Mouse (Mus musculus) small intestine, adult 2 months (tissue): ENCODE measurements around the gene Kctd2. TPM values are rescaled to one million over a fixed set of nuclear protein-coding genes. Genes with fewer than 3 reads are reported as not detected.

ENCODE experiments used
- H3K27ac ChIP-seq: fragments of 200-500 bp; 2 replicates; pipeline ENCODE4 v1.5.1; 2012; ENCODE audit warnings: low read depth, low read length, control low read depth, inconsistent platforms; ENCODE audit not compliant: insufficient read depth
- H3K27me3 ChIP-seq: fragments of 200-500 bp; 2 replicates; pipeline ENCODE4 v1.6.1; 2012; ENCODE audit warnings: mild to moderate bottlenecking, moderate library complexity, low read length, inconsistent platforms; ENCODE audit not compliant: control insufficient read depth, insufficient read depth
- H3K36me3 ChIP-seq: fragments of 200-500 bp; 2 replicates; pipeline ENCODE4 v1.6.1; 2012; ENCODE audit warnings: mild to moderate bottlenecking, low read length, control low read depth, inconsistent platforms; ENCODE audit not compliant: control insufficient read depth, insufficient read depth
- H3K4me1 ChIP-seq: fragments of 200-500 bp; 2 replicates; pipeline ENCODE4 v1.6.1; 2012; ENCODE audit warnings: low read length, inconsistent platforms, mixed read lengths; ENCODE audit not compliant: control insufficient read depth, insufficient read depth, insufficient read length
- H3K4me3 ChIP-seq: fragments of 200-500 bp; 2 replicates; pipeline ENCODE4 v1.5.1; 2012; ENCODE audit warnings: low read depth, mild to moderate bottlenecking, control low read depth, inconsistent platforms, low read length, moderate library complexity
- CTCF ChIP-seq: fragments of 200-500 bp; IDR thresholded peaks from 2 replicates; pipeline ENCODE4 v1.5.1; 2012; ENCODE audit warnings: low read depth, mild to moderate bottlenecking, control low read depth, inconsistent platforms, low read length, moderate library complexity, mixed read lengths; ENCODE audit not compliant: insufficient replicate concordance, insufficient read length; ENCODE audit errors: extremely low read depth
- POLR2A ChIP-seq: fragments of 200-500 bp; IDR thresholded peaks from 2 replicates; pipeline ENCODE4 v1.6.1; 2012; ENCODE audit warnings: low read depth, mild to moderate bottlenecking, control low read depth, inconsistent platforms, low read length, moderate library complexity
- WGBS: fragments of 180-500 bp; shearing (Covaris S2); methylation state at CpG from one replicate; pipeline ENCODE4 v1.1.7; 2018; 5-methylcytosine and 5-hydroxymethylcytosine counted together
- polyA plus RNA-seq: library from polyadenylated mRNA; depleted of rRNA; stranded (reverse); fragments of >200 nt; gene quantifications from 2 replicates; pipeline ENCODE4 v1.2.3, GENCODE M21; 2012

The Kctd2 gene
- polyA plus RNA-seq, 1 experiment = 27.3 TPM

DNA sequence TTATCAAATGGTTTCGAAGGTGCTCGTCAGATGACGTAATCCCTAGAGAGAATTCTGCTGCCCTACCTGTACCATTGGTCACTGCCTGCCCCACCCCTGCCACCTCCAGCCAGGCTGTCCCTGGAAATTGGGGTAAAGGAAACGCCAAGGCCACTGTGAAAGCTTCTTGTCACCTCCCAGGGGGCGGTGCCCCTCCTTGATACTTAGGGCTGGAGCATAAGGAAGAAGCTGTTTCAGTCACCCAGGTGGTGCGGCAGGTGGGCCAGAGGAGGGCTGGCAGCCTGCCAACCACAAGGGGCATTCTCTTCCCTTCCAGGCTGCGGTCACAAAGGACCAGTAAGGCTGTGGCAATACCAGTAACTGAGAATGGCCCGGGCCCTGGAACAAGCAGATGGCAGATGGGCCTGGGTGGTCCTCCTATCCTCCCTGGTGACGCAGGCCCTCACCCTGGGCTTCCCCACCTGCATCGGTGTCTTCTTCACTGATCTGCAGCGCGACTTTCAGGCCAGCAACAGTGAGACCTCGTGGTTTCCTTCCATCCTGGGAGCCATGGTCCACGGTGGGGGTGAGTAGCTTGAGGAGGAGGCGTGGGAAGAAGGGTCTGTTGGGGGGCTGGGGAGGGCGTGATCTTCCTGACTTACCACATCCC lies 42.4 kb downstream of the Kctd2 start, which contains the start of gene Slc16a5:
TSS of gene Slc16a5 (plus strand) at position 232 of the 649 bp plus-strand sequence.
- TF ChIP-seq POLR2A (peak; percentile 91), CTCF (no peak)
- peaks cover 23% of the 10 kb centered on the region for H3K4me1 ChIP-seq
- H3K27me3 ChIP-seq = no peaks in the 10 kb centered on the region
- H3K36me3 ChIP-seq = peaks cover 20% of the 10 kb centered on the region
- peak within 1 kb of the TSS; percentile 97 for H3K27ac ChIP-seq
- peak within 1 kb of the TSS; percentile 77 for H3K4me3 ChIP-seq
- 26% methylated on average over 16 of the region's 16 CpGs for WGBS

DNA sequence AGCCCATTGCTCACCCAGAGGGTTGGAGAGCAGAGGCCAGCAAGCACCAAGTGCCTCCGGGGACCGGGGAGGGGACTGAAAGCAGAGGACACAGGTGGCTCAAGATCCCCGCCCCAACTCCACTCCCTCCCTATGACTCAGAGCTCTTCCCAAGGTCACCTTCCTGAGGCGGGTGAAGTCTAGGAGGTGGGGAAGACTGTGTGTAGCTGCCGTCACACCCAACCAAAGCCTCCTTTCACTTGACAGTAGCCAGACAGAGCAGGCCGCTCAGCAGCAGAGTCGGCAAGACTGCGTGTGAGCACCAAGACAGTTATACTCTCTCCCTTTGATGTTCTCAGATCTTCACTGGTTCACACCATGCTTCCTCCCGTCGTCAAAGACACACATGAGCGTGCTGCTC lies 43.5 kb downstream of the Kctd2 start:
- Histone ChIP-seq H3K27ac (peak overlapping the region; percentile 97), H3K27me3 (no peaks in the 10 kb centered on the region), H3K4me3 (peak overlapping the region; percentile 77), H3K36me3 (peaks cover 23% of the 10 kb centered on the region), H3K4me1 (peaks cover 16% of the 10 kb centered on the region)
- peak; percentile 94 for TF ChIP-seq POLR2A
- TF ChIP-seq CTCF = no peak
- 20% methylated on average over 11 of the region's 11 CpGs for whole genome bisulfite sequencing

DNA sequence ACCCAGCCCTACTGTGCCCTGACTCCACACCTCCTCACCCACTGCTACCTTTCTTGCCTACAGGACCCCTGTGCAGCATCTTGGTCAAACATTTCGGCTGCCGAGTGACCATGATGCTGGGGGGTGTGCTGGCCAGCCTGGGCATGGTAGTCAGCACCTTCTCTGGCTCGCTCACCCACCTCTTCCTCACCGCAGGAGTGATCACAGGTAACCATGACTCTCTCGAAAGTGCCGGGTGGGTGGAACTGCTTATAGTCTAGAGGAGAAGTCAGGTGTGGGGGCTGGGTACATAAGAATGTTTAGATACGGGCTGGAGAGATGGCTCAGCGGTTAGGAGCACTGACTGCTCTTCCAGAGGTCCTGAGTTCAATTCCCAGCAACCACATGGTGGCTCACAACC lies 44.9 kb downstream of the Kctd2 start:
- peak overlapping the region; percentile 52 for H3K4me3 ChIP-seq
- H3K27ac ChIP-seq = no peak overlapping the region
- no peaks in the 10 kb centered on the region for H3K27me3 ChIP-seq

DNA sequence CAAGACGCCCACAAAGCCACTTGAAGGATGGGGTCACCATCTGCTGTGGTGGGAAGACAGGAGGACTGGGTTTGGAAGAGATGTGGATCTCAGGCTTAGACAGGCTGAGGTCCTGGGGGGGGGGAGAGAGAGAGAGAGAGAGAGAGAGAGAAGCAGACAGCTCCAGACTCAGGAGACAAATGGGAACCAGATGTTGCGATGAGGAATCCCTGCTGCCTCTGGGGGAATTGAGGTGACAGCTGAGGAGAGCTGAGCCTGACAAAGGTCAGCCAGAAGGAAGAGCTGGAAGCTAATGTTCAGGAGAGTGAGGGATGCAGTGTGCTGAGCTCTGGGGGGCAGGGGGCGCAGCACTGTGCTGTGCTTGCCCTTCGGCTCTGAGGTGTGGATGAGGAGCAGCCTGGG lies 47.3 kb downstream of the Kctd2 start:
- TF ChIP-seq CTCF (no peak), POLR2A (no peak)

More for the DNA sequence above, 44.9 kb downstream of the Kctd2 start:
- Histone ChIP-seq H3K36me3 (peaks cover 36% of the 10 kb centered on the region), H3K4me1 (peaks cover 10% of the 10 kb centered on the region)
- WGBS = 88% methylated on average over 8 of the region's 8 CpGs
- TF ChIP-seq CTCF (no peak), POLR2A (no peak)

DNA sequence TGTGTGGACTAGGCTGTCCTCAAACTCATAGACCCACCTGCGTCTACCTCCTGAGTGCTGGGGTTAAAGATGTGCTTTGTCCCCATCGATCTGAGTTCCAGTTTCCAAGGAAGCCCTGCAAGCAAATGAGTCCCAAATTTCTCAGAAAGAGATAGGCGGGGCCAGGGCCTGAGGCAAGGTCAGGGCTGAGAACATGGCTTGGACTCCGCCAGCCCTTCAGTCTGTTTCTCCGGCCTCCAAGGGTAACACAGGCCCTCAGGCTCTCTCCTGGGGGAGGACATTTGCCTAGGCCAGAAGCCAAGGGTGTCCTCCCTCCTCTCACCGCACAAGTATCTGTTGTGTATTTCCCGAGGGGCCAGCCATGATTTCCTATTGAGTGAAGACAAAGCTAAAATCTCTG lies 52.3 kb downstream of the Kctd2 start:
- Histone ChIP-seq H3K27me3 (no peaks in the 10 kb centered on the region), H3K36me3 (peaks cover 44% of the 10 kb centered on the region), H3K27ac (no peak overlapping the region), H3K4me1 (peaks cover 12% of the 10 kb centered on the region; the same call in 1 of the 2 replicates), H3K4me3 (no peak overlapping the region)
- WGBS = 82% methylated on average over 7 of the region's 7 CpGs
- TF ChIP-seq CTCF (no peak), POLR2A (no peak)

More for the DNA sequence above, 47.3 kb downstream of the Kctd2 start:
- H3K27me3 ChIP-seq = no peaks in the 10 kb centered on the region
- peaks cover 8% of the 10 kb centered on the region; the same call in 1 of the 2 replicates for H3K4me1 ChIP-seq
- peaks cover 50% of the 10 kb centered on the region for H3K36me3 ChIP-seq
- no peak overlapping the region for H3K4me3 ChIP-seq
- WGBS = 79% methylated on average over 4 of the region's 4 CpGs
- H3K27ac ChIP-seq = no peak overlapping the region

DNA sequence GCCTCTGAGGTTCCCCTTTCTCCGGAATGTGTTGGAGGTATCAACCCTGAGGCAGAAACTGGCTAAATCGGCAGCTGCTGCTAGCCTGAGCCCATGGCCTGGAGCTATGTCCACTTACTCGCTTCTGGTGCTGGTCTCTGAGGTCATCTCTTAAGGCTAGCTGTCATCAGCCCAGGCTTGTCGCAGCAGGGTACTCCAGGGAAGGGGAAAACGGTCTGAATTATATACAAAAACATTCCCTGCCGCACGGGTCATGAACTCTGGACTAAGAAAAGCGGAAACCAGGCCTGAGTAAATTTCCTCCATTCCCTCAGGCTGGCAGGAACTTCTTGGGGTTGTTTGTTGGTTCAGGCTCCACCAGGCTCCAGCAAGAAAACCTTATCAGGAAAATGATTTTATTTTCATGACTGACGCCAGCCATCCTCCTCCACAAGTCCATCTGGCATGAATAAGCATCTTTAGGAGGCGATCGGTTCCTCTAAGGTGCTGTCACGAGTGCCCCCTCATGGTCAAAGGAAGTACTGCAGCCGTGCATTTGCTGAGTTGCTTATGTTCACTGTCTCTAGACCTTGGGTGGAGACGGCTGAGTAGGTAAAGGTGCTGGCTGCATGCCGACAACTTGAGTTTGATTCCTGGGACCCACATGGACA lies 53.8 kb downstream of the Kctd2 start:
- TF ChIP-seq CTCF (peak; percentile 89; the same call in 1 of the 2 replicates), POLR2A (no peak)
- Histone ChIP-seq H3K27ac (peak overlapping the region; percentile 66), H3K4me1 (peaks cover 12% of the 10 kb centered on the region; the same call in 1 of the 2 replicates), H3K27me3 (no peaks in the 10 kb centered on the region), H3K36me3 (peaks cover 39% of the 10 kb centered on the region), H3K4me3 (peak overlapping the region; percentile 4; the same call in 1 of the 2 replicates)
- 9% methylated on average over 15 of the region's 15 CpGs for WGBS
